Mouse (Mus musculus): ENCODE data around the gene Zfp3.
A peak's percentile ranks its signal among the peaks of the same experiment; 100 is the strongest.

Gene Zfp3

GRCm38 (mm10) chr11:70763936-70764808 lies at the start of gene Zfp3:
Zfp3 (plus strand) TSS chr11:70764209.
- DNase-seq (ENCODE audit: low spot score in 2 of 2): peak; percentile 78 to 79

GRCm38 (mm10) chr11:70715832-70716231 lies 48.2 kb upstream of the Zfp3 start:
- DNase-seq (ENCODE audit: low spot score in 2 of 2): no peak

- DNase-seq (ENCODE audit: low spot score in 2 of 2): no peak
Observed at GRCm38 (mm10) chr11:70718481-70718880, 45.5 kb upstream of the Zfp3 start.

GRCm38 (mm10) chr11:70720567-70720966 lies 43.4 kb upstream of the Zfp3 start:
- peak; percentile 29 to 45 for DNase-seq (ENCODE audit: low spot score in 2 of 2)

- no peak for DNase-seq (ENCODE audit: low spot score in 2 of 2)
Observed at GRCm38 (mm10) chr11:70721072-70721471, 42.9 kb upstream of the Zfp3 start.

- no peak for DNase-seq (ENCODE audit: low spot score in 2 of 2)
Observed at GRCm38 (mm10) chr11:70724706-70725105, 39.3 kb upstream of the Zfp3 start.

- DNase-seq (ENCODE audit: low spot score in 2 of 2): no peak
Observed at GRCm38 (mm10) chr11:70726585-70726984, 37.4 kb upstream of the Zfp3 start.

- DNase-seq (ENCODE audit: low spot score in 2 of 2): no peak
Observed at GRCm38 (mm10) chr11:70727385-70727784, 36.6 kb upstream of the Zfp3 start.

GRCm38 (mm10) chr11:70730427-70731038 lies 33.5 kb upstream of the Zfp3 start:
- DNase-seq (ENCODE audit: low spot score in 2 of 2): no peak

GRCm38 (mm10) chr11:70731178-70731577 lies 32.8 kb upstream of the Zfp3 start:
- no peak for DNase-seq (ENCODE audit: low spot score in 2 of 2)

GRCm38 (mm10) chr11:70733256-70733655 lies 30.8 kb upstream of the Zfp3 start:
- no peak for DNase-seq (ENCODE audit: low spot score in 2 of 2)

- no peak for DNase-seq (ENCODE audit: low spot score in 2 of 2)
Observed at GRCm38 (mm10) chr11:70737749-70738148, 26.3 kb upstream of the Zfp3 start.

GRCm38 (mm10) chr11:70741603-70742002 lies 22.4 kb upstream of the Zfp3 start:
- DNase-seq (ENCODE audit: low spot score in 2 of 2): no peak

GRCm38 (mm10) chr11:70742117-70742516 lies 21.9 kb upstream of the Zfp3 start:
- DNase-seq (ENCODE audit: low spot score in 2 of 2): no peak

- DNase-seq (ENCODE audit: low spot score in 2 of 2): no peak
Observed at GRCm38 (mm10) chr11:70742581-70743459, 21.2 kb upstream of the Zfp3 start.

- DNase-seq (ENCODE audit: low spot score in 2 of 2): no peak
Observed at GRCm38 (mm10) chr11:70745636-70746035, 18.4 kb upstream of the Zfp3 start.

- no peak for DNase-seq (ENCODE audit: low spot score in 2 of 2)
Observed at GRCm38 (mm10) chr11:70747876-70748545, 16.0 kb upstream of the Zfp3 start.

- no peak for DNase-seq (ENCODE audit: low spot score in 2 of 2)
Observed at GRCm38 (mm10) chr11:70752337-70753017, 11.5 kb upstream of the Zfp3 start.

GRCm38 (mm10) chr11:70753146-70753545 lies 10.9 kb upstream of the Zfp3 start:
- DNase-seq (ENCODE audit: low spot score in 2 of 2): no peak

- DNase-seq (ENCODE audit: low spot score in 2 of 2): no peak
Observed at GRCm38 (mm10) chr11:70754476-70754875, 9.5 kb upstream of the Zfp3 start.

GRCm38 (mm10) chr11:70754958-70755357 lies 9.1 kb upstream of the Zfp3 start:
- DNase-seq (ENCODE audit: low spot score in 2 of 2): no peak

All from natural killer cell, adult 2 months (primary cell).